Comparison of ENCODE assay signal across 28 mouse cellular contexts in genomic region chr14:34847625-34848024, GRCm38 (mm10). TPM values are rescaled to one million over a fixed set of nuclear protein-coding genes. Genes with fewer than 3 reads are reported as not detected.
DNase-seq lines count a peak whose midpoint lies in the region; ATAC-seq and TF ChIP-seq lines count a peak whose summit lies in the region.
"Had no signal": no experiment of that assay in that cellular context is flagged by ENCODE, and none has a peak within 500 bp of the region (broad histone marks: within the 10 kb centered on the region; RNA-seq: fewer than 3 reads in every experiment).

No protein-coding gene starts in this region.

- H3K36me3 ChIP-seq in forebrain, embryonic 12.5 days (replicated peaks), result no peaks in the 10 kb centered on the region
- H3K36me3 ChIP-seq in forebrain, postnatal 0 days (ENCODE audit: insufficient read depth), result no peaks in the 10 kb centered on the region
- no peaks in the 10 kb centered on the region for H3K36me3 ChIP-seq in hindbrain, embryonic 14.5 days (replicated peaks; ENCODE audit: control insufficient read depth, insufficient read depth)
- H3K36me3 ChIP-seq in hindbrain, embryonic 11.5 days (ENCODE audit: control insufficient read depth, insufficient read depth, low read length), result no peaks in the 10 kb centered on the region
- no peaks in the 10 kb centered on the region for H3K36me3 ChIP-seq in neural tube, embryonic 12.5 days
- no peaks in the 10 kb centered on the region for H3K36me3 ChIP-seq in stomach, embryonic 16.5 days (ENCODE audit: control insufficient read depth, insufficient read depth, low read length)
- H3K36me3 ChIP-seq: embryonic facial prominence, embryonic 15.5 days; hindbrain, embryonic 15.5 days had no signal

- no peaks in the 10 kb centered on the region for H3K9me3 ChIP-seq in forebrain, embryonic 12.5 days
- no peaks in the 10 kb centered on the region for H3K9me3 ChIP-seq in forebrain, postnatal 0 days (ENCODE audit: low read length)
- H3K9me3 ChIP-seq in hindbrain, embryonic 14.5 days (ENCODE audit: control insufficient read depth, low read length), result no peaks in the 10 kb centered on the region
- no peaks in the 10 kb centered on the region for H3K9me3 ChIP-seq in hindbrain, embryonic 11.5 days (ENCODE audit: control insufficient read depth, low read length)
- no peaks in the 10 kb centered on the region for H3K9me3 ChIP-seq in neural tube, embryonic 12.5 days
- no peaks in the 10 kb centered on the region for H3K9me3 ChIP-seq in stomach, embryonic 16.5 days (replicated peaks; ENCODE audit: control insufficient read depth, low read length)
- H3K9me3 ChIP-seq: embryonic facial prominence, embryonic 15.5 days; hindbrain, embryonic 15.5 days had no signal

- peaks cover 7% of the 10 kb centered on the region; the same call in 1 of the 2 replicates for H3K4me1 ChIP-seq in forebrain, embryonic 12.5 days
- H3K4me1 ChIP-seq in forebrain, postnatal 0 days (ENCODE audit: insufficient read depth), result no peaks in the 10 kb centered on the region
- no peaks in the 10 kb centered on the region; the same call in 1 of the 2 replicates for H3K4me1 ChIP-seq in hindbrain, embryonic 14.5 days (replicated peaks; ENCODE audit: control insufficient read depth, insufficient read depth, low read length)
- no peaks in the 10 kb centered on the region for H3K4me1 ChIP-seq in hindbrain, embryonic 11.5 days (replicated peaks; ENCODE audit: control insufficient read depth, insufficient read depth, low read length)
- no peaks in the 10 kb centered on the region for H3K4me1 ChIP-seq in neural tube, embryonic 12.5 days
- H3K4me1 ChIP-seq in stomach, embryonic 16.5 days (ENCODE audit: control insufficient read depth, insufficient read depth, low read length), result no peaks in the 10 kb centered on the region
- H3K4me1 ChIP-seq: embryonic facial prominence, embryonic 15.5 days had no signal

- H3K9ac ChIP-seq in forebrain, embryonic 12.5 days, result no peak overlapping the region
- H3K9ac ChIP-seq in forebrain, postnatal 0 days, result no peak overlapping the region
- no peak overlapping the region for H3K9ac ChIP-seq in hindbrain, embryonic 14.5 days
- H3K9ac ChIP-seq in hindbrain, embryonic 11.5 days (ENCODE audit: low read depth, low read length), result no peak overlapping the region
- H3K9ac ChIP-seq in neural tube, embryonic 12.5 days, result no peak overlapping the region
- no peak overlapping the region for H3K9ac ChIP-seq in stomach, embryonic 16.5 days (ENCODE audit: low read length)
- H3K9ac ChIP-seq: embryonic facial prominence, embryonic 15.5 days; hindbrain, embryonic 15.5 days had no signal

- H3K4me3 ChIP-seq in forebrain, embryonic 12.5 days (replicated peaks), result no peak overlapping the region
- H3K4me3 ChIP-seq in forebrain, postnatal 0 days (ENCODE audit: low read depth, low read length), result no peak overlapping the region
- H3K4me3 ChIP-seq in hindbrain, embryonic 14.5 days (replicated peaks; ENCODE audit: low read length), result no peak overlapping the region
- H3K4me3 ChIP-seq in hindbrain, embryonic 11.5 days (ENCODE audit: low read depth, low read length), result no peak overlapping the region
- H3K4me3 ChIP-seq in neural tube, embryonic 12.5 days, result no peak overlapping the region
- no peak overlapping the region for H3K4me3 ChIP-seq in stomach, embryonic 16.5 days (replicated peaks; ENCODE audit: low read length)
- H3K4me3 ChIP-seq: embryonic facial prominence, embryonic 15.5 days; hindbrain, embryonic 15.5 days; myocyte had no signal

- DNase-seq in forebrain, postnatal 0 days, result no peak
- DNase-seq in hindbrain, embryonic 14.5 days (ENCODE audit: low spot score), result no peak
- DNase-seq in hindbrain, embryonic 11.5 days (ENCODE audit: low spot score), result no peak
- DNase-seq in neural tube, embryonic 10.5 days (ENCODE audit: extremely low spot score, low spot score), result no peak
- DNase-seq in embryo, embryonic 10 days (ENCODE audit: low spot score), result no peak
- DNase-seq: adrenal gland, postnatal 10 days; cerebellum, adult 2 months; cerebellum, postnatal 25 days; embryo, embryonic 11 days; gastrocnemius, postnatal 10 days; heart, postnatal 10 days; kidney, adult 9 months; kidney, postnatal 36 days; layer of hippocampus, postnatal 36 days; lung, postnatal 4 days; thymus, adult 18-20 months; thymus, postnatal 4 days had no signal

- WGBS in forebrain, embryonic 12.5 days, result 92% methylated on average over 5 of the region's 5 CpGs
- 90% methylated on average over 5 of the region's 5 CpGs for WGBS in forebrain, postnatal 0 days
- 95% methylated on average over 5 of the region's 5 CpGs for WGBS in hindbrain, embryonic 14.5 days
- WGBS in hindbrain, embryonic 11.5 days, result 91% methylated on average over 5 of the region's 5 CpGs
- 91% methylated on average over 5 of the region's 5 CpGs for WGBS in neural tube, embryonic 12.5 days
- 89% methylated on average over 5 of the region's 5 CpGs for WGBS in stomach, embryonic 16.5 days

- no peak for TF ChIP-seq CTCF in forebrain, postnatal 0 days (IDR thresholded peaks at IDR 0.05; ENCODE audit: low read depth)

- ATAC-seq in forebrain, embryonic 12.5 days (ENCODE audit: low FRiP score), result peak; percentile 58; the same call in 1 of the 2 replicates
- ATAC-seq in forebrain, postnatal 0 days, result no peak
- 0 out of 2 replicates have a peak, but pooled peaks have one; percentile 31 for ATAC-seq in hindbrain, embryonic 14.5 days (ENCODE audit: low FRiP score)
- ATAC-seq in hindbrain, embryonic 11.5 days (ENCODE audit: low FRiP score), result no peak
- 0 out of 2 replicates have a peak, but pooled peaks have one; percentile 46 for ATAC-seq in neural tube, embryonic 12.5 days (ENCODE audit: low FRiP score, low read depth)
- 0 out of 2 replicates have a peak, but pooled peaks have one; percentile 29 for ATAC-seq in stomach, embryonic 16.5 days (ENCODE audit: insufficient read depth, low FRiP score)
- ATAC-seq: intestine, embryonic 16.5 days had no signal

- H3K27me3 ChIP-seq in forebrain, embryonic 12.5 days, result no peaks in the 10 kb centered on the region
- no peaks in the 10 kb centered on the region for H3K27me3 ChIP-seq in forebrain, postnatal 0 days (ENCODE audit: insufficient read depth, low read length)
- no peaks in the 10 kb centered on the region for H3K27me3 ChIP-seq in hindbrain, embryonic 14.5 days (ENCODE audit: control insufficient read depth, insufficient read depth, low read length)
- no peaks in the 10 kb centered on the region for H3K27me3 ChIP-seq in hindbrain, embryonic 11.5 days (ENCODE audit: control insufficient read depth, insufficient read depth, low read length)
- no peaks in the 10 kb centered on the region for H3K27me3 ChIP-seq in neural tube, embryonic 12.5 days (replicated peaks)
- no peaks in the 10 kb centered on the region for H3K27me3 ChIP-seq in stomach, embryonic 16.5 days (ENCODE audit: control insufficient read depth, insufficient read depth, low read length)
- H3K27me3 ChIP-seq: embryonic facial prominence, embryonic 15.5 days; hindbrain, embryonic 15.5 days had no signal

- no peak overlapping the region for H3K27ac ChIP-seq in forebrain, embryonic 12.5 days
- H3K27ac ChIP-seq in forebrain, postnatal 0 days (ENCODE audit: low read depth, low read length), result no peak overlapping the region
- H3K27ac ChIP-seq in hindbrain, embryonic 14.5 days, result no peak overlapping the region
- H3K27ac ChIP-seq in hindbrain, embryonic 11.5 days (ENCODE audit: low read depth, low read length), result no peak overlapping the region
- no peak overlapping the region for H3K27ac ChIP-seq in neural tube, embryonic 12.5 days
- H3K27ac ChIP-seq in stomach, embryonic 16.5 days (ENCODE audit: low read length), result no peak overlapping the region
- H3K27ac ChIP-seq: embryonic facial prominence, embryonic 15.5 days; hindbrain, embryonic 15.5 days had no signal

- H3K4me2 ChIP-seq in forebrain, embryonic 12.5 days, result no peak overlapping the region
- H3K4me2 ChIP-seq in forebrain, postnatal 0 days (ENCODE audit: low read depth), result no peak overlapping the region
- H3K4me2 ChIP-seq in hindbrain, embryonic 14.5 days (replicated peaks), result no peak overlapping the region
- H3K4me2 ChIP-seq in hindbrain, embryonic 11.5 days (replicated peaks; ENCODE audit: low read depth, low read length), result no peak overlapping the region
- H3K4me2 ChIP-seq in neural tube, embryonic 12.5 days (replicated peaks), result no peak overlapping the region
- H3K4me2 ChIP-seq in stomach, embryonic 16.5 days (ENCODE audit: low read depth, low read length), result no peak overlapping the region
- H3K4me2 ChIP-seq: embryonic facial prominence, embryonic 15.5 days; heart, embryonic 11.5 days; hindbrain, embryonic 15.5 days had no signal

RNA-seq across cellular contexts. Expression of gene Grid1, which starts 27.7 kb away (rescaled TPM):
- 0.90 and 1.5 TPM in 2 replicates for polyA plus RNA-seq in forebrain, embryonic 12.5 days (2016; fragmentation: Nextera tagmentation; extraction: Ambion mirVana)
- total RNA-seq in forebrain, postnatal 0 days (2014; rRNA removed), result 22.2 and 28.3 TPM in 2 replicates
- 3.3 and 9.2 TPM in 2 replicates for polyA plus RNA-seq in forebrain, postnatal 0 days (2015; fragmentation: Nextera tagmentation; extraction: Ambion mirVana)
- 7.0 and 7.7 TPM in 2 replicates for polyA plus RNA-seq in hindbrain, embryonic 14.5 days (2014; fragmentation: Nextera tagmentation; extraction: Ambion mirVana)
- polyA plus RNA-seq in hindbrain, embryonic 11.5 days (2014; fragmentation: Nextera tagmentation; extraction: Ambion mirVana), result 0.54 TPM in 2 replicates
- polyA plus RNA-seq in neural tube, embryonic 12.5 days (2016; fragmentation: Nextera tagmentation; extraction: Ambion mirVana), result 2.0 and 2.4 TPM in 2 replicates
- polyA plus RNA-seq in stomach, embryonic 16.5 days (2015; fragmentation: Nextera tagmentation; extraction: Ambion mirVana), result 0.57 and 0.92 TPM in 2 replicates
- total RNA-seq: granulocyte monocyte progenitor cell, adult 5-6 weeks; heart, postnatal 10 days; megakaryocyte-erythroid progenitor cell, adult 5-6 weeks had no signal
- polyA plus RNA-seq: myocyte; small intestine, adult 2 months had no signal

Comparison
In these comparisons a context has a peak if more than half of its experiments do, and no peak if none do; other contexts are left out.
1. ATAC-seq: peak in forebrain, embryonic 12.5 days (single experiment), hindbrain, embryonic 14.5 days (single experiment), neural tube, embryonic 12.5 days (single experiment) and stomach, embryonic 16.5 days (single experiment); none in forebrain, postnatal 0 days (single experiment) and hindbrain, embryonic 11.5 days (single experiment).